Mouse (Mus musculus) cerebellum, adult 9-10 months (tissue): Measurements from ENCODE around the gene Cetn4.

Source experiments
- DNase-seq: peaks from one replicate; pipeline ENCODE4 v3.0.0; 2022

Cetn4 gene

GRCm38 (mm10) chr3:37299470-37299869 is 13.0 kb downstream of the Cetn4 start:
- no peak for DNase-seq

GRCm38 (mm10) chr3:37292654-37293053 is 19.9 kb downstream of the Cetn4 start:
- no peak for DNase-seq

DNA sequence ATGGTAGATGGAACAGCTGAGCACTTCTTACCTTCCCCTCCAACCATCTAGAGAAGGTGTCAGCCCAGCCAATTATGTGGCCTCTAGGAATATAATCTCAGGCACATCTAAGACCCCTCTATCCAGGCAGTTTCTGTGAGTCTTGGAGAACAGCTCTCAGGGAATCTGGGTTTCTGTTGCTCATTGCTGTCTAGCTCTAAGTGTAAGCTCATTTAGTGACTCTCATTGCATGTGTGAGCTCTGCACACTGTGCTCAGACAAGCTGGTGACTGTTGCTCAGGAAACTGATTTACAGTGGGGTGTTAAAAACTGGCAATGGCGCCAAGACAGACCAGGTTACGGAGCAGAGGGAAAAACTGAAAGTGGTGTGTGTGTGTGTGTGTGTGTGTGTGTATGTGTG is 20.6 kb downstream of the Cetn4 start:
- no peak for DNase-seq

DNA sequence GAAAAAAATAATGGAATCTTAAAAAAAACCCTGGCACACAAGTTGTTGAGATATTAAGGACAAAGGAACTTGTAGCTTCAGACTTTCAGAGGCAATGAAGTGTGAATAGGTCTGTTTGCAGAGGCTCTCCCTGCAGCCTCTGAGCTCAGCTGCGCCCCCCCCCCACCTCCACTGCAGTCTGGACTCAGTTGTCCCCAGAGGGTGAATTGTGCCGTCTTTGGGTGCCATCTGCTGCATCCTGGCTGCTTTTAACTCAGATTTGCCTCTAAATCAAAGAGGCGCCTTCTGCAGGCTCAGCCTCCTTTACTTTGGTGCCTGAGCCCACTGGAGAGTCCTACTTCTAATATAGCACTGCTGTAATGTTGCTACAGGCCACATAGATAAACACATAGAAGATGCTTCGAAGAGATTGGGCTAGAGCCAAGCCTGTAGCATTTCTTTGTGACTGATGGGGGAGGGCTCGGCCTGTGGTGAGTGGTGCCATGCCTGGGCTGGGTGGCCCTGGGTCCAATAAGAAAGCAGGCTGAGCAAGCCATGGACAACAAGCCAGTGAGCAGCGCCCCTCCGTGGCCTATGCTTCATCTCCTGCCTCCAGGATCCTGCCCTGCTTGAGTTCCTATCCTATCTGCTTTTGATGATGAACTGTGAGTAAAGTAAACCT is 21.5 kb downstream of the Cetn4 start:
- no peak for DNase-seq

- no peak for DNase-seq
Measured at GRCm38 (mm10) chr3:37289237-37289636, 23.3 kb downstream of the Cetn4 start.

- no peak for DNase-seq
Measured at GRCm38 (mm10) chr3:37283234-37283633, 29.3 kb downstream of the Cetn4 start.

- DNase-seq, result no peak
Measured at GRCm38 (mm10) chr3:37282299-37282922, 30.1 kb downstream of the Cetn4 start.

- no peak for DNase-seq
Measured at GRCm38 (mm10) chr3:37280871-37281270, 31.6 kb downstream of the Cetn4 start.

DNA sequence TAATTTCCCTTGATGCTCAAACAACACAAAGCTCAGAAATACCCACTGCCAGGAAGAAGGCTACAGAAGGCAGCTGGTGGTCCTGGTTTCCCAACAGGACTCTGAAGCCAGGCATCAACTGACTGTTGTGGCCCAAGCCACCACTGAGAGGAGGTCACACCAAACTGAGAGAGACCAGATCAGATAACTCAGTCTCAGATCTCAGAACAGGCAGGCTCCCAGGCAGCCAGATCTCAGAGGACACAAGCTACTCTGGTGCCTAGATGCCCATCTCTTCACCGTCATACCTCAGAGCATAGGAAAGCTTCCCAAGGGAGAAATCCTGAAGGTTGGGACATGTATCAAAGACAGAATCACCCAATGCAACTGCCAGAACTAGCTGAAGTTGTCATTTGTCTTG is 32.3 kb downstream of the Cetn4 start:
- DNase-seq, result no peak

GRCm38 (mm10) chr3:37274661-37275060 is 37.8 kb downstream of the Cetn4 start:
- DNase-seq, result no peak

DNA sequence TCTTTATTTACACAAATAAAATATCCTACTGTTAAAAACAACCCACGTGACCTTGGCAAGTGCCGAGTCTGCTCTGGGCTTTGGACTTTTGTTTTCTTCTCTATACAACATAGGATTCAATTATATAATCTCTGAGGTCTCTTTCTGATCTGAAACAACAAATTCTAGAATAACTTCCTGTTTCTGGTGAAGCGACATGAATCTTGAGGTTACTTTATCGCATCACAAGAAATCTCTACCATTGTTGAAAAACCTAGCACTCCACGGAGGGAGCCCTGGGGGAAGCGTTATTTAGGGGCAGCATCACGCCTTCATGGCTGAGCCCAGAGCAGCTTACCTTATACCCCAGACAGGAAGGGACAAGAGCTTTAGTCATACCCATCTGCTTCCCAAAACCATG is 39.4 kb downstream of the Cetn4 start:
- DNase-seq, result no peak

- DNase-seq, result peak; percentile 15
Measured at GRCm38 (mm10) chr3:37271209-37271608, 41.3 kb downstream of the Cetn4 start.

DNA sequence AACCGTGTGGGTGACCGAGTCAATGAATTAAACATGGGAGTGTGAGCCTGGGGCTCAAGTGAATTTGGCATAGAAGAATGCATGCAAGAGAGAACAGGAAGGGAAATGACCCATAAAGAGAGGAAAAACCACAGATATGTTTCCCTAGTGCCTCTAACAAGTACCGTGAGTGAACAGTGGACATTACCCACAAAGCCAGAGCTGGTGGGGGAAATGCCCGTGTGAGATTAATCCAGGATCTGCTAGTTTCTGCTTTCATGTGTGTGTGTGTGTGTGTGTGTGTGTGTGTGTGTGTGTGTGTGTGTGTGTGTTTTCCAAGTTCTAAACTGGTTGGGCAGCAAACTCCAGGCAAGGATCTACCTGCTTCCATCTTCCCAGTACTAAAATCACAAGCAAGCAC is 42.6 kb downstream of the Cetn4 start:
- no peak for DNase-seq

DNA sequence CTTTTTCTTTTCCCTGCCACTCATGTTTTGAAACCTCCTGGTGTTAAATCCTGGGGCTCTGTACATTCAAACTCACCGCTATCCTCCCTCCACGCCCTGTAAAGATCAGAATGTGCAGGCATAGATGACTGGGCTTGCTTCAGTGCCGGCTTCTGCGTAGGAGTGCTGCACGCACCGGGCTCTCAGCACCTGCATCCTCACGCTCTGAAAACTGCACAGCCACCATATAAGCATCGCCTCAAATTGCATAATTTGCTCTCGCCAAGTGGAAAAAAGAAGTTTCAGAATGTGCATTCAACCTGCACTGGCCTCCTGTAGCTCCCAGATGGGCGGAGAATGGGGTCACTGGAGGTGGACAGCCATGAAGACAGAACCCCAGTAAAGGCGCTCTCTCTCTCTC is 44.2 kb downstream of the Cetn4 start:
- no peak for DNase-seq

GRCm38 (mm10) chr3:37259331-37259999 is 53.0 kb downstream of the Cetn4 start:
- DNase-seq, result no peak

- DNase-seq, result no peak
Measured at GRCm38 (mm10) chr3:37257776-37258175, 54.7 kb downstream of the Cetn4 start.
